Mouse (Mus musculus): ENCODE data around the gene Hectd1. TPM values are rescaled to one million over a fixed set of nuclear protein-coding genes. Genes with fewer than 3 reads are reported as not detected.

Gene Hectd1
- polyA plus RNA-seq, 1 experiment from 2014 or later = 50.8 TPM

DNA sequence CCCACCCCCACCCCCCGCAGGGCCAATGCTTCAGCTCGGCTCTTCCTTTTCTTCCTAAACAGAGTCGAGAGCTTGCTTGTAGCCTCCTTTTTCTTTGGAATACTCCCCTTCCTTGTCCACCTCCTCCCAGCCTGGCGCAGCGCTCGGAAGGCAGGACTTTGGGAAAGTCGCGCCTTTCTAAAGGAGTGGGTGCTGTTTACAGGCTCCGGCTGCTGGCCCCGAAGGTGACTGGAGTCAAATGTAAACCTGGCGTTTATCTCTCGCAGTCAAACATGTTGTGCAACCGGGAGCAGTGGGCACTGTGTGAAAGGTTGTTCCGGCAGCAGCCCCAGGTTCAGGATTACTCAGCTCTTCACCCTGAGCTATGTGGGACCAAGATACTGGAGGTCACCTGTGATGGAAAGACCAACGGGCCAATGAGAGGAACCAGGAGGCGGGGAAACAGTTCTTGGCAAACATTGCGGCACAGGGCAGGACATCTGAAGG lies 15.5 kb upstream of the Hectd1 start:
- peak; percentile 89 for DNase-seq (ENCODE audit: low spot score)

- no peak for DNase-seq (ENCODE audit: low spot score)
These were observed 14.5 kb upstream of the Hectd1 start for GRCm38 (mm10) chr12:51843576-51844520.

GRCm38 (mm10) chr12:51842081-51842864 lies 12.9 kb upstream of the Hectd1 start:
- DNase-seq (ENCODE audit: low spot score) = no peak

DNA sequence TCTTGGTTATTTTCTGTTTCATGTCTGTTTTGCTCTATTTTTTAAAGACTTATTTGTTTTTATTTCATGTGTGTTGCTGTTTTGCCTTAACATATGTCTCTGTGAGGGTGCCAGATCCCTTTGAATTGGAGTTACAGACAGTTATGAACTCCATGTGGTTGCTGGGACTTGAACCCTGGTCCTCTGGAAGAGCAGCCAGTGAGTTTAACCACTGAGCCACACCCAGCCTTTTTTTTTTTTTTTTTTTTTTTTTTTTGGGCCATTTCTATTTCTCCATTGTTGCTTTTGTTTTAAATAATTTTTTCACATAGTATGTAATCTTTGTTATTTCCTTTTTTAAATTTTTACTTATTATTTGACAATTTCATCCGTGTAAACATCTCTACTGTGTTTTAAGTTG lies 10.5 kb upstream of the Hectd1 start:
- no peak for DNase-seq (ENCODE audit: low spot score)

DNA sequence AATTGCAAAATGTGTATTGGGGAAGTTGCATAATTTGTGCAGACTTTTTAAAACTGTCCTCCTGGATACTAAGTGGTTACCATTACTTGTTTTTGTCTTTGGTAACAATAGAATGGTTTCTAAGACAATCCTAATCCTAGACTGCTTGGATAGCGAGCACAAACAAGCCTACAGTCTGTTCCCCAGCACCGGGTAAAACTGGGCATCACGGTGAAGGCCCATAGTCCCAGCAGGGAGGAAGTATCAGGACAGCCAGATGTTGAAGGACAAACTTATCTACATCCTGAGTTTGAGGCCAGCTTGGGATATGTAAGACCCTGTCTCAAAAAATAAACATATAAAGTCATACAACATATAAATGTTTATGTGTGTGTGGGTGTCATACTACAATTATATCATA lies 5.9 kb upstream of the Hectd1 start:
- DNase-seq (ENCODE audit: low spot score) = no peak

DNA sequence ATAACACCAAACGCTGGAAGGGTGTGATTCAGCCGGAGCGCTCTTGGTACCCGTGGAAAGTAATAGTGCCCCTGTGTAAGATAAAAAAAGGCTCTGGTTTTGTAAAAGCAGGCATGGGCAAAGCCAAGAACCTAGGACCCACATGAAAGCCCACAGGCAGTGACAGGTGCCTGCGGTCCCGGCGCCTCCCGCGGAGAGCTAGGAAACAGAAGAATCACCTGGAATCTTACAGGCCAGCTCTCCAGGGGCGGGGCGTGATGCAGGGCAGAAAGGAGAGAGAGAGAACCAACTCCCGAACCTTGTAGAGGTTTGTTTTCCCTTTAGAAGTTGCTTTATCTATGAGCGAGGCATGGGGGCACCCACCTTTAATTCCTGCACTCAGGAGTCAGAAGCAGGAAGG lies 2.6 kb upstream of the Hectd1 start:
- no peak for DNase-seq (ENCODE audit: low spot score)

GRCm38 (mm10) chr12:51831296-51831695 lies 2.0 kb upstream of the Hectd1 start:
- DNase-seq (ENCODE audit: low spot score) = no peak

DNA sequence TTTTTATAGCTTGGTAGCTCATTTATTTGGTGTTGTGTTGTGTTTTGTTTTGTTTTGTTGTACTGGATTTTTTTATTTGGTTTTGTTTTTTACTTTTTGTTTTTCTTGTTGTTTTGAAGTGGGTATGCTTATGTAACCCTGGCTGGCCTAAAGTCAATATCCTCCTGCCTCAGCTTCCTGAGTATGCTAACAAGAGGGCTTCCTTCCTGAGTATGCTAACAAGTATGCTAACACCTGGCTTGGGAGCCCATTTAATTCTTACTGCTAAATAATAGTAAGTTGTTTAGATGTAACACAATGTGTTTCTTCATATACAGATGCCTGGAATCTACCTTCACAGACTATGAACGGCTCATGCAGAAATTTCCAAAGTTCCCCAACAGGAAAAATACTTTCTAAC lies 1.3 kb upstream of the Hectd1 start:
- DNase-seq (ENCODE audit: low spot score) = no peak

DNA sequence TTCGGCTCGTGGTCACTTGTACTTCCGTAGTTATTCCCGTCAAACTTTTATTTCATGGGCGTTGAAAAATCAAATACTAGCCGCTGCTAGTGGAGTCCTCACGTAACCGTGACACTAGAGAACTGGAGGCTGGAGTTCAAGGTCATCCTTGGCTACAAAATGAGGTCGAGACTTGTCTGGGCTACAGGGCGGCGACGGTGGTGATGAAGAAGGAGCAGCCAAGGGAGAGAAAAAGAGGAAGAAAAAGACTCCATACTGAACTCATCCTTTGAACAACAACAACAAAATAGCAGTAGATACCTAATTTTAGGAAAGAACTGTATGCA lies 704 bp upstream of the Hectd1 start:
- DNase-seq (ENCODE audit: low spot score) = no peak

- peak; percentile 75 for DNase-seq (ENCODE audit: low spot score)
These were observed 533 bp downstream of the Hectd1 start for GRCm38 (mm10) chr12:51828716-51829289.

- DNase-seq (ENCODE audit: low spot score) = peak; percentile 11
These were observed 1.2 kb downstream of the Hectd1 start for GRCm38 (mm10) chr12:51827958-51828650.

GRCm38 (mm10) chr12:51825338-51825737 lies 4.0 kb downstream of the Hectd1 start:
- DNase-seq (ENCODE audit: low spot score) = peak; percentile 19

DNA sequence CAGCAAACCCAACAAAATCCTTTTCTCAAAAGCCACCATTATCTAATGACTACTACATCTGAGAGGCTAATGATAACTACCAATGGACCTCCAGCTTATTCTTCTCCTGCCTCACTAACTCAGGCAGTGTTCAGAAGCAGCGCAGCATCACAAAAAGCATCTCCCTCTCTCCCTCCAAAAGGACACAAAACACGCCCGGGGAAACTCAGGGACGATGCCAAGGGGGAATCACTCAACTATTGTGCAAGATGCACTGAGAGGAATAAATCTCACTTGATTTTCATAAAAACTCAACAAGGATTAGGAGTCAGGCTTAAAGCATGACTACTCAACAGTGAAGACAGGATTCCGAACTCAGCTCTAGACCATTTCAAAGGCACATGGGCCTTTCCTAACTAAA lies 6.0 kb downstream of the Hectd1 start:
- no peak for DNase-seq (ENCODE audit: low spot score)

DNA sequence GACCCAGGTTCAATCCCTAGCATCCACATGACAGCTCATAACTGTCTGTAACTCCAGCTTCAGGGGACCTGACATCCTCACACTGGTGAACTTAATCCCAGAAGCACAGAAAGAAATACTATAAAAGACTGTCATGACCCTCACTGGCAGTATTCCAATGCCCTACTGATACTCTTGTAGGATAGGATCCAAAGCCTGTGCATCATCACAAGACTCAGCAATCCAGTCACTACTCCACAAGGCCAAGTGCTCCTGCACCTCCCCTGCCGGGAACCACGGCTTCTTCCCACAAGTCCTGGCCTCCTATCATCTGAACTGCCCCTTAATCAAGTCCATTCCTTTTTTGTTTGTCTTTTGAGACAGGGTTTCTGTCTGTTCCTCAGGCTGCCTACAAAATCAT lies 6.5 kb downstream of the Hectd1 start:
- DNase-seq (ENCODE audit: low spot score) = no peak

DNA sequence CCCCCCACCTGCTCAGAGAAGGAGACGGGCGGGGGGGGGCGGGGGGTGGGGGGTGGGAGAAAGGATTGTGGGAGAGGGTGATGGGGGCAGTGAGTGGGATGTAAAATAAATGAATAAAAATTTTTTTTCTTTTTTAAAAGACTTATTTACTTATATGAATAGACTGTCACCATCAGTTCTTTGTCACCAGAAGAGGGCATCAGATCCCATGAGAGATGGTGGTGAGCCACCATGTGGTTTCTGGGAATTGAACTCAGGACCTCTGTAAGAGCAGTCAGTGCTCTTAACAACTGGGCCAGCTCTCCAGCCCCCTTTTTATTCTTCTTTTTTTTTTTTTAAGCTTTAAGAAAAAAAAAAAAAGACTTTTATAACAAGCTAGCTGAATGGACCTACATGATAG lies 7.1 kb downstream of the Hectd1 start:
- no peak for DNase-seq (ENCODE audit: low spot score)

DNA sequence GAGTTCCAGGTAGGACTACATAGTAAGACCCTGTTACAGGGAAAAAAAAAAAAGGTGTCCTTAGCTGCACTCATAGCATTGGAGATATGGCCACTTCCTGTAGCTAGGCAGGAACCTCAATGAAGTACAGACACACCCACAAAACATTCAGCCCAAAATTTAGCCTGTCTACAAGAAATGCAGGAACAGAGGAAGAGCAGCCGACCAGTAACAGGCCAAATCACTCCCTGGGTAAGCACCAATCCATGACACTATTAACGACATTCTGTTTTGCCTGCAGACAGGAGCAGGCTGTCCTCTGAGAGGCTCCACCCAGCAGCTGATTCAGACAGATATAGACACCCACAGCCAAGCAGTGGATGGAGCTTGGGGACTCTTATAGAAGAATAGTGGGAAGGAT lies 8.1 kb downstream of the Hectd1 start:
- DNase-seq (ENCODE audit: low spot score) = no peak

- DNase-seq (ENCODE audit: low spot score) = no peak
These were observed 9.3 kb downstream of the Hectd1 start for GRCm38 (mm10) chr12:51819951-51820498.

DNA sequence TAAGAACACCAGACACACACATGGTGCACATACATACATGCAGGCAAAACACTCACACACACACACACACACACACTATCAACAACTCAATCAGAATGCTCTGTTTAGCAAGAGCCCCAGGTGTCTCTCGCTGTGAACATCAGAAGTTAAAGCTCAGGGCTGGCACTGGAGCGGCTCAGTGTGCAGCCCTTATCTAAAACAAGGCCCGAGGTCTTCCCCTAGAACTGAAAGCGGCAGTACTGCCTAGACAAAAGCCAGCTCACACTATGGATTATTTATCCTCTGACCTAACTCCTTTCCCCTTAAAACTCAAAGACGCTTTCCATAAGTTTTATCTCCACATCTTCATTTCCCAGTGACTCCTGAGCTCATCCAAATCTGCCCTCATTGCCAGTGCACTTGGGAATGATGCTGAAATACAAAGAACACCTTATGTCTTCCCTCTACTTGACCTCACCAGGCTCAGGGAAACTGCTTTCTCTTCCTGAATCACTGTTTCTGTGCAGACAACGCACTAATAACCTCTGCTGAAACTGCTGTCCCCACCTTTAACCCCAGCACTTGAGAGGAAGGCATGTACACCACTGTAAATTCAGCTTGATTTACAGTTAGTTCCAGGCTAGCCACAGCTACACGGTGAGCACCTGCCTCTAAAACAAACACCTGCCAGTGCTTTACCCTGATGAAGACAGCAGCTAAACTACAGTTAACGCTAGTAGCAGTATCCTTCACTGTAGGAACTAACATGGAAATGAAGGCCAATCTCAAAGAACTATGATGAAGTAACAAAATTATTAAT lies 11.3 kb downstream of the Hectd1 start:
- DNase-seq (ENCODE audit: low spot score) = no peak

GRCm38 (mm10) chr12:51811388-51812140 lies 17.8 kb downstream of the Hectd1 start:
- DNase-seq (ENCODE audit: low spot score) = no peak

DNA sequence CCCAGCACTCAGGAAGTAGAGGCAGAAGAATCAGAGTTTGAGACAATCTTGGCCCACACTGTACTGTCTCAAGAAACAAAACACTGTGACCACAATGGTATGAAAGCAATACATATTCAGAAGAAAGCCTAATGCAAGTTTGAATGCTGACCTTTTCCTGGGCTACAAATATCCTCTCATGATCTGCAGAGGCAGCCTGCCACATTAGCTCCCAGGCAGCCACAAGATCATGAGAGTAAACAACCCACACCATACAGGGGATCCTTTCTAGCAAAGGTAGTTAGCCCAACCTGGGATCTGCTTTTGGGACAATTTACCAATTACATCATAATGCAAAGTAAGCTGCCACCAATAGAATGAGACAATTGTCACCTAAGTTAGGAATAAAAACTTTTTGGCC lies 18.8 kb downstream of the Hectd1 start:
- no peak for DNase-seq (ENCODE audit: low spot score)
